Mouse (Mus musculus) liver, embryonic 13.5 days (tissue): ENCODE measurements around the gene Slc25a22. TPM values are rescaled to one million over a fixed set of nuclear protein-coding genes. Genes with fewer than 3 reads are reported as not detected.

Experiments
- ATAC-seq: fragments of 200-750 bp; cut with Nextera tagmentation; 2 replicates; pipeline ENCODE4 v1.8.0; 2017; ENCODE audit warnings: low read depth, mild to moderate bottlenecking, moderate number of reproducible peaks, moderate library complexity
- DNase-seq: peaks from one replicate; pipeline ENCODE4 v3.0.0; 2022
- H3K27ac ChIP-seq: fragments of 300-500 bp; sonication (generic); 2 replicates; pipeline ENCODE4 v1.5.1; 2015; ENCODE audit warnings: moderate library complexity, mild to moderate bottlenecking, inconsistent platforms
- H3K27me3 ChIP-seq: fragments of 300-500 bp; sonication (generic); 2 replicates; pipeline ENCODE4 v1.6.1; 2015; ENCODE audit warnings: mild to moderate bottlenecking, inconsistent platforms
- H3K36me3 ChIP-seq: fragments of 300-500 bp; sonication (generic); 2 replicates; pipeline ENCODE4 v1.6.1; 2015; ENCODE audit warnings: mild to moderate bottlenecking, inconsistent platforms
- H3K4me1 ChIP-seq: fragments of 300-500 bp; sonication (generic); replicated peaks from 2 replicates; pipeline ENCODE4 v1.6.1; 2015; ENCODE audit warnings: inconsistent platforms
- H3K4me2 ChIP-seq: fragments of 300-500 bp; sonication (generic); 2 replicates; pipeline ENCODE4 v1.6.1; 2015; ENCODE audit warnings: inconsistent platforms, mild to moderate bottlenecking, moderate library complexity
- H3K4me3 ChIP-seq: fragments of 300-500 bp; sonication (generic); replicated peaks from 2 replicates; pipeline ENCODE4 v1.5.1; 2015; ENCODE audit warnings: mild to moderate bottlenecking, inconsistent platforms
- H3K9ac ChIP-seq: fragments of 300-500 bp; sonication (generic); 2 replicates; pipeline ENCODE4 v1.6.1; 2015; ENCODE audit warnings: mild to moderate bottlenecking, inconsistent platforms
- H3K9me3 ChIP-seq: fragments of 300-500 bp; sonication (generic); replicated peaks from 2 replicates; pipeline ENCODE4 v1.6.1; 2016; ENCODE audit warnings: inconsistent platforms
- WGBS: fragments of 180-500 bp; shearing (Covaris S2); methylation state at CpG from one replicate; pipeline ENCODE4 v1.1.7; 2015; ENCODE audit not compliant: insufficient replicate concordance; 5-methylcytosine and 5-hydroxymethylcytosine counted together
- polyA plus RNA-seq: library from polyadenylated mRNA; unstranded; fragments of >200 nt; fragmentation: Nextera tagmentation; extraction: Ambion mirVana; gene quantifications from 2 replicates; pipeline ENCODE4 v1.2.1, GENCODE M21; 2015

Slc25a22 gene
- polyA plus RNA-seq, 1 experiment from 2014 or later: 16.6 TPM

- 77% methylated on average over 6 of the region's 6 CpGs for WGBS
- H3K9me3 ChIP-seq: no peaks in the 10 kb centered on the region
- H3K27ac ChIP-seq: no peak overlapping the region
- H3K4me3 ChIP-seq: no peak overlapping the region
- DNase-seq (no peak), ATAC-seq (no peak)
- H3K27me3 ChIP-seq: no peaks in the 10 kb centered on the region
- peaks cover 43% of the 10 kb centered on the region for H3K36me3 ChIP-seq
- H3K4me1 ChIP-seq: peaks cover 75% of the 10 kb centered on the region
- H3K4me2 ChIP-seq: no peak overlapping the region
- no peak overlapping the region for H3K9ac ChIP-seq
Measured at GRCm38 (mm10) chr7:141432741-141433516, 4.8 kb downstream of the Slc25a22 start.

GRCm38 (mm10) chr7:141432186-141432611, 5.5 kb downstream of the Slc25a22 start:
- Histone ChIP-seq H3K4me1 (peaks cover 73% of the 10 kb centered on the region), H3K4me3 (no peak overlapping the region), H3K27me3 (no peaks in the 10 kb centered on the region; the same call in 1 of the 2 replicates), H3K9me3 (no peaks in the 10 kb centered on the region), H3K27ac (no peak overlapping the region), H3K4me2 (no peak overlapping the region), H3K9ac (no peak overlapping the region), H3K36me3 (peaks cover 40% of the 10 kb centered on the region)
- 69% methylated on average over 8 of the region's 8 CpGs for WGBS
- ATAC-seq: no peak
- DNase-seq: no peak

GRCm38 (mm10) chr7:141431434-141432185, 6.1 kb downstream of the Slc25a22 start:
- ATAC-seq (no peak), DNase-seq (no peak)
- no peaks in the 10 kb centered on the region for H3K9me3 ChIP-seq
- no peak overlapping the region for H3K4me3 ChIP-seq
- H3K4me2 ChIP-seq: no peak overlapping the region
- no peak overlapping the region for H3K9ac ChIP-seq
- H3K4me1 ChIP-seq: peaks cover 73% of the 10 kb centered on the region
- WGBS: 82% methylated on average over 19 of the region's 19 CpGs
- no peaks in the 10 kb centered on the region; the same call in 1 of the 2 replicates for H3K27me3 ChIP-seq
- peaks cover 40% of the 10 kb centered on the region for H3K36me3 ChIP-seq
- no peak overlapping the region for H3K27ac ChIP-seq

GRCm38 (mm10) chr7:141430585-141431240, 7.0 kb downstream of the Slc25a22 start:
- Histone ChIP-seq H3K4me1 (peaks cover 68% of the 10 kb centered on the region), H3K9me3 (no peaks in the 10 kb centered on the region), H3K9ac (0 out of 2 replicates have a peak overlapping the region, but pooled peaks have one; percentile 3), H3K4me2 (no peak overlapping the region), H3K27ac (no peak overlapping the region), H3K36me3 (peaks cover 40% of the 10 kb centered on the region), H3K4me3 (no peak overlapping the region), H3K27me3 (peaks cover 1% of the 10 kb centered on the region; the same call in 1 of the 2 replicates)
- ATAC-seq (no peak), DNase-seq (no peak)
- 85% methylated on average over 9 of the region's 9 CpGs for WGBS

- H3K4me1 ChIP-seq: peaks cover 62% of the 10 kb centered on the region
- peaks cover 3% of the 10 kb centered on the region; the same call in 1 of the 2 replicates for H3K27me3 ChIP-seq
- 0 out of 2 replicates have a peak, but pooled peaks have one; percentile 11 for ATAC-seq
- WGBS: 60% methylated on average over 9 of the region's 9 CpGs
- H3K27ac ChIP-seq: peak overlapping the region; percentile 12; the same call in 1 of the 2 replicates
- H3K9ac ChIP-seq: 0 out of 2 replicates have a peak overlapping the region, but pooled peaks have one; percentile 3
- H3K4me3 ChIP-seq: no peak overlapping the region
- H3K9me3 ChIP-seq: no peaks in the 10 kb centered on the region
- H3K36me3 ChIP-seq: peaks cover 40% of the 10 kb centered on the region
- no peak for DNase-seq
- H3K4me2 ChIP-seq: no peak overlapping the region
Measured at GRCm38 (mm10) chr7:141429840-141430584, 7.7 kb downstream of the Slc25a22 start.

GRCm38 (mm10) chr7:141429310-141429709, 8.4 kb downstream of the Slc25a22 start, which contains the start of gene Cend1:
Cend1 (minus strand) TSS chr7:141429491.
- Histone ChIP-seq H3K4me3 (no peak within 1 kb of the TSS), H3K36me3 (peaks cover 40% of the 10 kb centered on the region), H3K9me3 (no peaks in the 10 kb centered on the region), H3K27me3 (peaks cover 3% of the 10 kb centered on the region; the same call in 1 of the 2 replicates), H3K4me1 (peaks cover 55% of the 10 kb centered on the region), H3K9ac (0 out of 2 replicates have a peak within 1 kb of the TSS, but pooled peaks have one; percentile 3), H3K27ac (peak within 1 kb of the TSS; percentile 12; the same call in 1 of the 2 replicates), H3K4me2 (peak within 1 kb of the TSS; percentile 11; the same call in 1 of the 2 replicates)
- ATAC-seq: peak; percentile 39; the same call in 1 of the 2 replicates
- 16% methylated on average over 19 of the region's 19 CpGs for WGBS
- DNase-seq: peak; percentile 31

GRCm38 (mm10) chr7:141428701-141429100, 9.0 kb downstream of the Slc25a22 start:
- no peak overlapping the region for H3K9ac ChIP-seq
- H3K4me2 ChIP-seq: no peak overlapping the region
- ATAC-seq: no peak
- H3K36me3 ChIP-seq: peaks cover 35% of the 10 kb centered on the region
- WGBS: 56% methylated on average over 5 of the region's 5 CpGs
- no peak overlapping the region for H3K4me3 ChIP-seq
- peaks cover 49% of the 10 kb centered on the region for H3K4me1 ChIP-seq
- no peaks in the 10 kb centered on the region for H3K9me3 ChIP-seq
- no peak for DNase-seq
- H3K27me3 ChIP-seq: peaks cover 3% of the 10 kb centered on the region
- H3K27ac ChIP-seq: no peak overlapping the region

GRCm38 (mm10) chr7:141426948-141427730, 10.6 kb downstream of the Slc25a22 start:
- Histone ChIP-seq H3K36me3 (peaks cover 21% of the 10 kb centered on the region), H3K4me3 (no peak overlapping the region), H3K9ac (no peak overlapping the region), H3K9me3 (no peaks in the 10 kb centered on the region), H3K27ac (no peak overlapping the region), H3K27me3 (peaks cover 3% of the 10 kb centered on the region), H3K4me2 (no peak overlapping the region), H3K4me1 (peaks cover 35% of the 10 kb centered on the region)
- ATAC-seq: no peak
- no peak for DNase-seq
- 61% methylated on average over 12 of the region's 12 CpGs for WGBS

GRCm38 (mm10) chr7:141423811-141424210, 13.9 kb downstream of the Slc25a22 start:
- Histone ChIP-seq H3K9ac (no peak overlapping the region), H3K27ac (no peak overlapping the region), H3K4me1 (peaks cover 17% of the 10 kb centered on the region), H3K4me3 (no peak overlapping the region), H3K27me3 (peaks cover 3% of the 10 kb centered on the region), H3K4me2 (no peak overlapping the region), H3K36me3 (no peaks in the 10 kb centered on the region), H3K9me3 (no peaks in the 10 kb centered on the region)
- WGBS: 48% methylated on average over 4 of the region's 4 CpGs
- ATAC-seq (no peak), DNase-seq (no peak)
